Mouse (Mus musculus) thymus, adult 2 months (tissue): ENCODE measurements around the gene Ifi27l2a. TPM values are rescaled to one million over a fixed set of nuclear protein-coding genes. Genes with fewer than 3 reads are reported as not detected.
"Not testable (repeated sequence)": the region's sequence is repeated elsewhere in the genome, so short reads cannot be mapped to it uniquely, and the experiment has no call there.

Experiments used
- DNase-seq: peaks from one replicate; pipeline ENCODE4 v3.0.0; 2021
- H3K27ac ChIP-seq: fragments of 200-500 bp; 2 replicates; pipeline ENCODE4 v1.5.1; 2012; ENCODE audit warnings: low read length, control low read depth; ENCODE audit not compliant: control insufficient read depth, insufficient read depth
- H3K27me3 ChIP-seq: fragments of 200-500 bp; 2 replicates; pipeline ENCODE4 v1.6.1; 2012; ENCODE audit warnings: mild to moderate bottlenecking, low read length, moderate library complexity, mixed read lengths; ENCODE audit not compliant: control insufficient read depth, insufficient read depth
- H3K36me3 ChIP-seq: fragments of 200-500 bp; 2 replicates; pipeline ENCODE4 v1.6.1; 2012; ENCODE audit warnings: mild to moderate bottlenecking, low read length, moderate library complexity; ENCODE audit not compliant: control insufficient read depth, insufficient read depth
- H3K4me1 ChIP-seq: fragments of 200-500 bp; replicated peaks from 2 replicates; pipeline ENCODE4 v1.6.1; 2012; ENCODE audit warnings: low read length; ENCODE audit not compliant: control insufficient read depth, insufficient read depth
- H3K4me3 ChIP-seq: fragments of 200-500 bp; 2 replicates; pipeline ENCODE4 v1.5.1; 2012; ENCODE audit warnings: mild to moderate bottlenecking, low read length, control low read depth, moderate library complexity; ENCODE audit not compliant: control insufficient read depth, insufficient read depth
- CTCF ChIP-seq: fragments of 200-500 bp; IDR thresholded peaks from 2 replicates; pipeline ENCODE4 v1.5.1; 2012; ENCODE audit warnings: mild to moderate bottlenecking, control low read depth, low read length, moderate library complexity, borderline replicate concordance; ENCODE audit not compliant: control insufficient read depth, poor library complexity, insufficient read depth; ENCODE audit errors: extremely low read depth
- POLR2A ChIP-seq: fragments of 200-500 bp; IDR thresholded peaks from 2 replicates; pipeline ENCODE4 v1.6.1; 2012; ENCODE audit warnings: mild to moderate bottlenecking, low read length, control low read depth, moderate library complexity; ENCODE audit not compliant: control insufficient read depth, poor library complexity, insufficient read depth; ENCODE audit errors: extremely low read depth
- WGBS: fragments of 180-500 bp; shearing (Covaris S2); methylation state at CpG from one replicate; pipeline ENCODE4 v1.1.7; 2018; 5-methylcytosine and 5-hydroxymethylcytosine counted together
- polyA plus RNA-seq: library from polyadenylated mRNA; depleted of rRNA; stranded (reverse); fragments of >200 nt; gene quantifications from 2 replicates; pipeline ENCODE4 v1.2.3, GENCODE M21; 2012

The Ifi27l2a gene
- polyA plus RNA-seq, 1 experiment, result 2,132 TPM

- Histone ChIP-seq H3K27me3 (no peaks in the 10 kb centered on the region), H3K4me1 (no peaks in the 10 kb centered on the region), H3K27ac (no peak overlapping the region), H3K4me3 (no peak overlapping the region), H3K36me3 (no peaks in the 10 kb centered on the region)
- TF ChIP-seq CTCF (no peak), POLR2A (no peak)
- DNase-seq, result no peak
- 91% methylated on average over 2 of the region's 2 CpGs for WGBS
Observed at GRCm38 (mm10) chr12:103482781-103483180, 39.3 kb upstream of the Ifi27l2a start.

- no peak for TF ChIP-seq CTCF
- no peak for TF ChIP-seq POLR2A
- no peaks in the 10 kb centered on the region for H3K36me3 ChIP-seq
- 77% methylated on average over 5 of the region's 5 CpGs for WGBS
- no peaks in the 10 kb centered on the region for H3K27me3 ChIP-seq
- no peak overlapping the region for H3K4me3 ChIP-seq
- no peak for DNase-seq
- H3K27ac ChIP-seq, result no peak overlapping the region
- H3K4me1 ChIP-seq, result no peaks in the 10 kb centered on the region
Observed at GRCm38 (mm10) chr12:103481671-103482070, 38.2 kb upstream of the Ifi27l2a start.

GRCm38 (mm10) chr12:103477461-103478015 lies 34.1 kb upstream of the Ifi27l2a start:
- no peaks in the 10 kb centered on the region for H3K36me3 ChIP-seq
- no peak for DNase-seq
- TF ChIP-seq POLR2A (no peak), CTCF (no peak)
- H3K4me1 ChIP-seq, result no peaks in the 10 kb centered on the region
- H3K27ac ChIP-seq, result no peak overlapping the region
- H3K27me3 ChIP-seq, result no peaks in the 10 kb centered on the region
- WGBS, result 81% methylated on average over 7 of the region's 7 CpGs
- H3K4me3 ChIP-seq, result no peak overlapping the region

- Histone ChIP-seq H3K4me1 (no peaks in the 10 kb centered on the region), H3K36me3 (no peaks in the 10 kb centered on the region), H3K27me3 (no peaks in the 10 kb centered on the region), H3K4me3 (no peak overlapping the region), H3K27ac (no peak overlapping the region)
- no peak for TF ChIP-seq POLR2A
- TF ChIP-seq CTCF, result no peak
- WGBS, result 93% methylated on average over 1 of the region's 1 CpGs
- no peak for DNase-seq
Observed at GRCm38 (mm10) chr12:103476779-103477389, 33.4 kb upstream of the Ifi27l2a start.

GRCm38 (mm10) chr12:103474481-103474880 lies 31.0 kb upstream of the Ifi27l2a start:
- no peaks in the 10 kb centered on the region for H3K4me1 ChIP-seq
- no peak for DNase-seq
- TF ChIP-seq POLR2A (no peak), CTCF (no peak)
- no peaks in the 10 kb centered on the region for H3K27me3 ChIP-seq
- H3K36me3 ChIP-seq, result no peaks in the 10 kb centered on the region
- H3K27ac ChIP-seq, result no peak overlapping the region
- H3K4me3 ChIP-seq, result no peak overlapping the region
- 53% methylated on average over 2 of the region's 2 CpGs for WGBS

DNA sequence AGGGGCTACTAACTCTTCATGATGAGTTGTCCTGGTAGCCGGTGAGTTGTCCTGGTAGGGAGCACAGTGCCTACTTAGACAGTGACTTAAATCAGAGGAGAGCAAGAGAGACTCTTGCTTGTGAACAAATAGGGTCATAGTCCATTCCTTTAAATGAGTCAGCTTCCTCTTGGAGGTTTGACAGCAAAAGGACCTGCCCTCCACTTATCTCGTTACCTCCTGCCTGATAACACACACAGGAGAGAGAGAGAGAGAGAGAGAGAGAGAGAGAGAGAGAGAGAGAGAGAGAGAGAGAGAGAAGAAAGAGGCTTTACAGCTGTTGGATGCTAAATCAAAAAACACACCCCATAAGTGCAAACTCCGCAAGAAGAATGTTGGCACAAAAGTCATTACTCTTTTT lies 13.7 kb upstream of the Ifi27l2a start, which contains the start of gene Ifi27l2b:
Ifi27l2b (minus strand) TSS at position 84 of the 400 bp plus-strand sequence.
- no peak for TF ChIP-seq CTCF
- no peak for TF ChIP-seq POLR2A
- 65% methylated on average over 3 of the region's 3 CpGs for WGBS
- Histone ChIP-seq H3K4me1 (no peaks in the 10 kb centered on the region), H3K4me3 (no peak within 1 kb of the TSS), H3K27me3 (no peaks in the 10 kb centered on the region), H3K27ac (no peak within 1 kb of the TSS), H3K36me3 (no peaks in the 10 kb centered on the region)
- no peak for DNase-seq

DNA sequence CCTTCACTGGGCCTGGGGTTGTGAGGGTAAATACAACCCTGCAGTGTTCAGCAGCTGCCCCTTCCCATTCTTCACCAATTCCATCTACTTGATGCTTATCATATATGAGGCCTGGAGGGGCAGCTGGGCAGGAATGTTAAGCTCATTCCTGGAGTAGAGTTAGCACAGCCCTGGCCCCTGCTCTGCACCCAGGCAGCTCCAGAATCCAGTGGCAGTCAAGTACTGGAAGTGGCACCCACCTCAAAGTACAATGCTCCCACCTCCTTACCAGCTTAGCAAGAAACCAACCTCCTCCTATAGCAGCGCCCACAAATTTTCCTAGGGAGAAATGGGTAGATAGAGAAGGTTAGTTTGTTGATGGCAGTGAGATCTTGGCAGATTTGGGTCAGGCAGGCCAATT lies 13.2 kb upstream of the Ifi27l2a start:
- not testable (repeated sequence) for H3K4me3 ChIP-seq, H3K27me3 ChIP-seq, H3K27ac ChIP-seq, H3K4me1 ChIP-seq, DNase-seq, H3K36me3 ChIP-seq
- no CpG with 5 or more reads among the region's 1 CpGs for WGBS
